Mouse (Mus musculus): ENCODE measurements at regions not wholly inside any gene's neighbourhood (a gene's known extent, or its start where the extent isn't known, plus 50 kb on each side); places are given as distances from the start of the nearest gene placed in this dataset.

DNA sequence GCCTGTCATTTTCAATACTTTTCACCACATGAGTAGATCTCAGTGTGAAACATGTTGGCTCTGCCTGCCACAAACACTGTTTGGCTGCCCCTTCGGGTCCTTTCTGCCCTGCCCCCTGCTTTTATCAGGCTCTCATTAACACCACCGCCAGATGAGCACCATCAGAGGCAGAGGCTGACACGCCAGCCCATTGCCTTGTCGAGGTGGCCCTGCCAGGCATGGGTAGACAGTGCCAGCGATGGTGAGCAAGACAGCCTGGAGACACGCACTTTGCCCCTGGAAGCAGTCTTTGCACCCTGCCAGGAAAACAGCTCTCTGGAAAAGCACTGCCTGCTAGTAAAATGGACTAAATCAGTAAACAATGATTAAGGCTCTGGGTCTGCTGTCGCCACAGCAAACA is 158.2 kb downstream of the Gm10295 start:
- 32% methylated on average over 7 of the region's 7 CpGs for WGBS
- no peak overlapping the region for H3K9ac ChIP-seq
- no peak for ATAC-seq (ENCODE audit: insufficient number of reproducible peaks, low FRiP score, low TSS enrichment, low read depth)
- no peak overlapping the region for H3K4me3 ChIP-seq (replicated peaks)
- no peaks in the 10 kb centered on the region for H3K27me3 ChIP-seq
- no peak overlapping the region for H3K27ac ChIP-seq (replicated peaks)
- H3K36me3 ChIP-seq: no peaks in the 10 kb centered on the region
- no peaks in the 10 kb centered on the region for H3K9me3 ChIP-seq (replicated peaks)
- H3K4me1 ChIP-seq: no peaks in the 10 kb centered on the region
- no peak overlapping the region for H3K4me2 ChIP-seq (replicated peaks)

DNA sequence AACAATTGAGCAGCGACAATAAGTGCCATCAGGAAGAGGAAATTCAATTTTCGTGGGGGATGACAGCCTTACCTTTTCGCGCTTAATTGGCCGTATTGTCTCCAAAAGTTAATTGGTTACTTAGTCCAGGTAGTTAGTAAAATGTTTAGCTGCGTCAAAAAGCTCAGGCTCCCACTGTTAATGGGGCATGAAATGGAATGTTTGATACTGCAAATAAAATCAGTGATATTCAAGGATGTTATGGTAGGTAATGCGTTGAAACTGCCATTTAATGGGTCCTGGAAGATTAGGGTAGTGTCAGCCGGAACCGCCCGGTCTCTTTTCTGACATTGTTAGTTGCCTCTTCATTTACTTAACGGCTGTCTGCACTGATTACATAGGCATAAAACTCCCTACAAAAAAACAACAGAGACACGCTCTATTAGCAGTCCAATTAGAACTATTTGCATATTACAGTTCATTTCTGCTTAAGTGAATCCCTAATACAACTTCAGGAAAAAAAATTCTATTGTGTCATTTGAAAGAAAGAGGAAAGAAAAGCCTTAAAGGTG is 161.0 kb downstream of the Gm10295 start:
- no peaks in the 10 kb centered on the region for H3K9me3 ChIP-seq (replicated peaks)
- no peaks in the 10 kb centered on the region for H3K4me1 ChIP-seq
- no peak overlapping the region for H3K27ac ChIP-seq (replicated peaks)
- no peak overlapping the region for H3K4me3 ChIP-seq (replicated peaks)
- 72% methylated on average over 12 of the region's 12 CpGs for WGBS
- no peaks in the 10 kb centered on the region for H3K36me3 ChIP-seq
- no peaks in the 10 kb centered on the region for H3K27me3 ChIP-seq
- ATAC-seq (ENCODE audit: insufficient number of reproducible peaks, low FRiP score, low TSS enrichment, low read depth): no peak
- no peak overlapping the region for H3K4me2 ChIP-seq (replicated peaks)
- H3K9ac ChIP-seq: no peak overlapping the region

DNA sequence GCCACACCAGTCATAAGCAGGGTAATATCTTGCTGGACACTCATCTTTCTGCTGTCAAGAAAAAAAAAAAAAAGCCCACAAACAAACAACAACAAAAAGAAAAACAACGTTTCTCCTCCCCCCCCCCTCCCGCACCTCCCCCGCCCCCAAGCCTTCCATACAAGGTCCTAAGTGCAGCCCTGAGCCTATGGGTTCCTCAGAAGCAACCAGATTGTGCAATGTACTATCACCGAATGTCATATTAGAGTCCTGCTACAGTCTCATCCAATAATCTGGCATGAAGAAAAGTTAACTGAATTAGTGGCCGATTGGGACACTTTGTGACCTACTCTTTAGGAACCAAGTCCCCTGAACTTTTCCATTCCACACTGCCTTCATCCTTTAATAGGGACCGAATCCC is 161.5 kb downstream of the Gm10295 start:
- no peaks in the 10 kb centered on the region for H3K4me1 ChIP-seq
- H3K27ac ChIP-seq (replicated peaks): no peak overlapping the region
- WGBS: 73% methylated on average over 5 of the region's 6 CpGs
- H3K4me3 ChIP-seq (replicated peaks): no peak overlapping the region
- ATAC-seq (ENCODE audit: insufficient number of reproducible peaks, low FRiP score, low TSS enrichment, low read depth): no peak
- H3K27me3 ChIP-seq: no peaks in the 10 kb centered on the region
- no peak overlapping the region for H3K9ac ChIP-seq
- H3K9me3 ChIP-seq (replicated peaks): no peaks in the 10 kb centered on the region
- H3K4me2 ChIP-seq (replicated peaks): no peak overlapping the region
- H3K36me3 ChIP-seq: no peaks in the 10 kb centered on the region

DNA sequence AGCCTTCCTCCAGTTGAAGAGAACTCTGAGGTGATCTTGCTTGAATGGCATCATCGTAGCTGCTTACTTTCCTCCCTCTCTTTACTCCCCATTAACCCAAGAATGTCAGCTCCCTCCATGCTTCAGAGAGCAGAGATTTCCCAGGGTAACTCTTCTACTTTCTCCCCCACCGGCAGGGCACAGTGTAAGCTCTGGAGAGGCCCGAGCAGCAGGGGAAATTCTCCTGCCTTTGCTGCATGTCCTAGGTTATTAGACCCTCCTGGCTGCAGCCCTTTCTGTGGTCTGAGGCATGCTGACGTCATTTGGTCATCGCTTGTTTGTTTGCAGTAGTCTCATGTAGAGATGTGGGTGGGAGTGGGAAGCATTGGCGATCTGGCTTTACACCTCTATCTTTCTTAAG is 163.2 kb downstream of the Gm10295 start:
- Histone ChIP-seq H3K36me3 (no peaks in the 10 kb centered on the region), H3K27me3 (no peaks in the 10 kb centered on the region), H3K4me3 (replicated peaks) (no peak overlapping the region), H3K9me3 (replicated peaks) (no peaks in the 10 kb centered on the region), H3K27ac (replicated peaks) (no peak overlapping the region), H3K4me2 (replicated peaks) (no peak overlapping the region), H3K9ac (no peak overlapping the region), H3K4me1 (no peaks in the 10 kb centered on the region)
- no peak for ATAC-seq (ENCODE audit: insufficient number of reproducible peaks, low FRiP score, low TSS enrichment, low read depth)
- WGBS: 21% methylated on average over 6 of the region's 6 CpGs

DNA sequence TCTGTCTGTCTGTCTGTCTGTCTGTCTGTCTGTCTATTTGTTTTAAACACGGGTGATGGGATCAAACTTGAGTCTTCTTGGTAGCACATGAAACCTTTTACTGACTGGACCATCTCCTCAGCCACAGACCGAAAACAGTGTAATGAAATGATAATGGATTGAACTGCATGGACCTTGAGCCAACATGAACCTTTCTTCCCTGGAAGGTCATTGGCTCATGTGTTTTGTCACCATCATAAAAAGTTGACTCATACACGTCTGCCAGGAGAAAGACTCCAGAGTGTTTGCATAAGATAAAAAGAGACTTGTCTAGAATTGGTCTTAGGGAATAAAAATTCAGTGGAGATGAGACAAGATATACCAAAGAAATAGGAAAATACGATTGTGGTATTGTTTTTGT is 176.4 kb downstream of the Gm10295 start:
- no peaks in the 10 kb centered on the region for H3K4me1 ChIP-seq
- no peaks in the 10 kb centered on the region for H3K27me3 ChIP-seq
- H3K27ac ChIP-seq (replicated peaks): no peak overlapping the region
- no peak for ATAC-seq (ENCODE audit: insufficient number of reproducible peaks, low FRiP score, low TSS enrichment, low read depth)
- H3K36me3 ChIP-seq: no peaks in the 10 kb centered on the region
- H3K4me2 ChIP-seq (replicated peaks): no peak overlapping the region
- no peaks in the 10 kb centered on the region for H3K9me3 ChIP-seq (replicated peaks)
- WGBS: 82% methylated on average over 4 of the region's 4 CpGs
- H3K9ac ChIP-seq: no peak overlapping the region
- H3K4me3 ChIP-seq (replicated peaks): no peak overlapping the region

DNA sequence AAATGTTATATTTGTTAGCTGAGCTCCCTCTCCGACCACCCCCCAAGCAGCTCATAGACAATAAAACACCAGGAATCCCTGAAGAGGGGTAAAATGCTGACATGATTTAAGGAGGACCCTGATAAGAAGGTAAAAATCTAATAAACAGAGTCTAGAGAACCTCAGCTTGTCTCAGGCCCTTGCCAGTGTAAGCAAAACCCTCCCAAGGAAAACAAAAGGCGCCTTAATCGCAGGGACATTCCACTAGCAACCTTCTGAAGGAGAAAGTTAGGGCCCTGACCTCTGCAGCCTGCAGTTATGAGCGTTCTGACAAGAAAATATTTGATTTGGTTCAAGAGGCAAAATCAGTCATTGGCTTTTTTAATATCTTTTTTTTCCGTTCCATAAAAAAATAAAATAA is 212.2 kb downstream of the Gm10295 start:
- H3K4me2 ChIP-seq (replicated peaks): no peak overlapping the region
- no peak overlapping the region for H3K9ac ChIP-seq
- WGBS: 62% methylated on average over 5 of the region's 5 CpGs
- H3K36me3 ChIP-seq: no peaks in the 10 kb centered on the region
- H3K27ac ChIP-seq (replicated peaks): no peak overlapping the region
- H3K4me3 ChIP-seq (replicated peaks): no peak overlapping the region
- no peaks in the 10 kb centered on the region for H3K9me3 ChIP-seq (replicated peaks)
- no peaks in the 10 kb centered on the region for H3K4me1 ChIP-seq
- no peaks in the 10 kb centered on the region for H3K27me3 ChIP-seq
- ATAC-seq (ENCODE audit: insufficient number of reproducible peaks, low FRiP score, low TSS enrichment, low read depth): no peak

DNA sequence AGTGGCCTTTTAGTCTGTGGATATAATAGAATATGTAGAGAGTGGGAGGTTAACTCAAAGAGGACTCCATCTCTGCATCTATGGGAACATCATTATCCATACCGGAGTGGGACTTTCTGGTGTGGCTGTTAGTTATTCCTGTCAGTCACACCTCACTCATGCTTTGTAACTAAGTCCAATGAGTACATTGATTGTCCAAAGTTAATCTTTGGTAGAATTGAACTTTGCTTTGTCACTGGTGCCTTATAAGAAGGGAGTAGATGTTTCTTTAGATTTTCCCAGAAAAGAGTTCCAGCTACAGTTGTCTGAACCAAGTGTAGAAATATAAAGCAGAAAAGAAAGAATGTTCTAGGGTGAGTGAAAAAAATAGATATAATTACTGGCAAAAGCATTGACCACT is 221.3 kb downstream of the Gm10295 start:
- Histone ChIP-seq H3K4me2 (replicated peaks) (no peak overlapping the region), H3K27ac (replicated peaks) (no peak overlapping the region), H3K4me1 (no peaks in the 10 kb centered on the region), H3K27me3 (no peaks in the 10 kb centered on the region), H3K9ac (no peak overlapping the region), H3K9me3 (replicated peaks) (no peaks in the 10 kb centered on the region), H3K4me3 (replicated peaks) (no peak overlapping the region), H3K36me3 (no peaks in the 10 kb centered on the region)
- 95% methylated on average over 1 of the region's 1 CpGs for WGBS
- ATAC-seq (ENCODE audit: insufficient number of reproducible peaks, low FRiP score, low TSS enrichment, low read depth): no peak

DNA sequence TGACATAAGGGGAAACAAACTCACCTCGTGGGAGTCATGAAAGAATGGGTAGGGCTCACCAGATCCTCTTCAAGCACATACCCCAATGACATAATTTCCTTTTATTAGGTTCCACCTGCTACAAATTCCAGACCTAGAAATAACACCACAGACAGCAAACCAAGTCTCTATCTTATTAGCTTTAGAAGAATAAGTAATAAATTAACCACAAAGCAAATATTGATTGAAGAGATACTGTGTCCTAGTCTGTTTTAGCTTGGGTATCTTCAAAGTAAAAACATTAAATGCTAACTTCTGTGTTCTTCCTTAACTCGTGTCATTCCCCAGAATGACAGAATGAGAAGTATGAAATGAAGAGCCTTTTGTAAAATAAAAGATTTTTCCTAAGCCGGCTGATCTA is 222.4 kb downstream of the Gm10295 start:
- Histone ChIP-seq H3K27me3 (no peaks in the 10 kb centered on the region), H3K27ac (replicated peaks) (no peak overlapping the region), H3K4me1 (no peaks in the 10 kb centered on the region), H3K9ac (no peak overlapping the region), H3K9me3 (replicated peaks) (no peaks in the 10 kb centered on the region), H3K4me3 (replicated peaks) (no peak overlapping the region), H3K4me2 (replicated peaks) (no peak overlapping the region), H3K36me3 (no peaks in the 10 kb centered on the region)
- ATAC-seq (ENCODE audit: insufficient number of reproducible peaks, low FRiP score, low TSS enrichment, low read depth): no peak
- 55% methylated on average over 3 of the region's 3 CpGs for WGBS

DNA sequence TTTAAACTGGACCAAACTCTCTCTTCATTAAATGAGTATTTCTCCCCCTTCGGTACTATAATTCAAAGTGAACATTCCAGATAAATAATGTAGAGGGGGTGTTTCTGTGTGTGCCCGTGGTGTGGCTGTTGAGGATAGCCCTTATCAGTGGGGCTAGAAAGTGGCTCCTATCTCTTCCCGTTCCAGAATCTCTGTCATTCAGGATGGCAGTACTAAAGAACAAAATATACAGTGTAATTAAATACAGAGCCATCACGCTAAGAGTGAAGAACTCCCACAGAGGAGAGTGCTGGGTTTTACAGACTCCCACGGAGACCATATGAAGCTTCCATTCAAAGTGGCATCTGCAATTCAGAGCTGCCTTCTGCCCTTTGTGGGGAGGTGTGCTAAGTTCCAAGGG is 229.8 kb downstream of the Gm10295 start:
- Histone ChIP-seq H3K27me3 (no peaks in the 10 kb centered on the region), H3K36me3 (no peaks in the 10 kb centered on the region), H3K4me1 (no peaks in the 10 kb centered on the region), H3K4me3 (replicated peaks) (no peak overlapping the region), H3K4me2 (replicated peaks) (no peak overlapping the region), H3K9me3 (replicated peaks) (no peaks in the 10 kb centered on the region), H3K27ac (replicated peaks) (no peak overlapping the region), H3K9ac (no peak overlapping the region)
- WGBS: 65% methylated on average over 5 of the region's 5 CpGs
- ATAC-seq (ENCODE audit: insufficient number of reproducible peaks, low FRiP score, low TSS enrichment, low read depth): no peak

DNA sequence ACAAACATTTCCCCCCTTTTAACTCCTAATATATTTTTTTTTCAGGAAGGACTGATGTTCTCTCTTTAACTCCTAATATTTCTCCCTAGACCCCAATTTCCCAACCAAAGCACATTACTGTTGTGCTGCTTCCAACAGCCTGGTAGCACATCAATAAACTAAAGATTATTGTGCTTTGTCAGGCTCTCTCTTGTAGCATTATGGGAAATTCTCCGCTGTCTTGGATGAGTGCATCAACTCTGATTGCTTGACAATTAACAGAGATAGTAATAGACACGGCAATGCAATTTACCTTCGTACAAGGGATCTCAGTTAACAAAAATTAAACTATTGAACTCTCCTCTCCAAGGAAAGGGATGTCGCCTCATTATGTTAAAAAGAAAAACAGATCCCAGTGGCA is 230.3 kb downstream of the Gm10295 start:
- WGBS: 79% methylated on average over 4 of the region's 4 CpGs
- ATAC-seq (ENCODE audit: insufficient number of reproducible peaks, low FRiP score, low TSS enrichment, low read depth): no peak
- Histone ChIP-seq H3K36me3 (no peaks in the 10 kb centered on the region), H3K27ac (replicated peaks) (no peak overlapping the region), H3K9ac (no peak overlapping the region), H3K27me3 (no peaks in the 10 kb centered on the region), H3K4me2 (replicated peaks) (no peak overlapping the region), H3K9me3 (replicated peaks) (no peaks in the 10 kb centered on the region), H3K4me3 (replicated peaks) (no peak overlapping the region), H3K4me1 (no peaks in the 10 kb centered on the region)

DNA sequence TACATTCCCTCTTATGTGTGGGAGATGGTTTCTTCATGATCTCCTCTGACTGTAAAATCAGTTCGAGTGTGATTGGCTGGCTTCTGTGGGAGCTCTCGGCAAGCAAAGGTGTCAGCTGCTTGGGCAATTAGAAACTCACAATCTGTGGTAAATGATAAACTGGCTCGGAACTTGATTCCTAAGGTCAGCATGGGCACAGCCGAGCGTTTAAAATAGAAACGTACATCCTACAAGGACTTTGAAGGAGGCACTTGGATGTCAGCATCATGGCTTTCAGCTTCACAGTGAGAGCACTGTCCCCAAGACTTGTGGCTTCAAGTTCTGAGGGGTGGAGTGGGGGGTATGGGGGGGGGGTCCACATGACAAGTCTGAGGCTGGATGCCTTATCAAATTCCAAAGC is 231.3 kb downstream of the Gm10295 start:
- 71% methylated on average over 6 of the region's 6 CpGs for WGBS
- Histone ChIP-seq H3K4me3 (replicated peaks) (no peak overlapping the region), H3K4me2 (replicated peaks) (no peak overlapping the region)

DNA sequence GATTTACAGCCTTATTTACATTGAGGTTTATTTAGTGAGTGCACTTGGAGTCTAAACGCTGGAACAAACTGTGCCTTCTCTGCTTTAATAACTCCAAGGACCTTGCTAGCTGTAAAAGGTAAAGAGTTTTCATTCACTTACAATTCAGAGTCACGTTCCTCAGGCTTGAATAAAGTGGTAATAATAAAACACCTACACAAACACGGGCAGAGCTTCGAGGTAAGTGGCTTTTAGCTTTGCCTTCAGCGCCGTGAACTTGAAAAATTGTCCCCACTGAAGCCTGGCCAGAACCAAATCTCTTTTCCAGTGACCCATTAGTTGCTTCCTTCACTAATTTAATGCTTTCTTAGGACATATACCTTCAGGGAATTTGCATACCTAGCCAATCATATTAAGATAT is 244.2 kb downstream of the Gm10295 start:
- ATAC-seq (ENCODE audit: insufficient number of reproducible peaks, low FRiP score, low TSS enrichment, low read depth): no peak
- no peaks in the 10 kb centered on the region for H3K9me3 ChIP-seq (replicated peaks)
- no peak overlapping the region for H3K4me2 ChIP-seq (replicated peaks)
- no peak overlapping the region for H3K9ac ChIP-seq
- H3K36me3 ChIP-seq: no peaks in the 10 kb centered on the region
- no peaks in the 10 kb centered on the region for H3K4me1 ChIP-seq
- no peak overlapping the region for H3K4me3 ChIP-seq (replicated peaks)
- no peaks in the 10 kb centered on the region for H3K27me3 ChIP-seq
- 86% methylated on average over 6 of the region's 6 CpGs for WGBS
- H3K27ac ChIP-seq (replicated peaks): no peak overlapping the region

More for the DNA sequence above, 231.3 kb downstream of the Gm10295 start:
- no peak overlapping the region for H3K9ac ChIP-seq
- H3K9me3 ChIP-seq (replicated peaks): no peaks in the 10 kb centered on the region
- H3K36me3 ChIP-seq: no peaks in the 10 kb centered on the region
- no peaks in the 10 kb centered on the region for H3K4me1 ChIP-seq
- ATAC-seq (ENCODE audit: insufficient number of reproducible peaks, low FRiP score, low TSS enrichment, low read depth): no peak
- no peak overlapping the region for H3K27ac ChIP-seq (replicated peaks)
- H3K27me3 ChIP-seq: no peaks in the 10 kb centered on the region

Data from embryonic facial prominence, embryonic 15.5 days (tissue).